Mouse (Mus musculus) stomach, postnatal 0 days (tissue): Measurements from ENCODE around the gene Abcb10.

Experiments
- CTCF ChIP-seq: IDR thresholded peaks from 2 replicates; pipeline ENCODE4 v1.5.1; 2016; ENCODE audit warnings: antibody characterized with exemption, low read depth, mild to moderate bottlenecking, moderate library complexity
- EP300 ChIP-seq: optimal IDR thresholded peaks from 2 replicates; pipeline ENCODE3; 2016; ENCODE audit warnings: antibody characterized with exemption

DNA sequence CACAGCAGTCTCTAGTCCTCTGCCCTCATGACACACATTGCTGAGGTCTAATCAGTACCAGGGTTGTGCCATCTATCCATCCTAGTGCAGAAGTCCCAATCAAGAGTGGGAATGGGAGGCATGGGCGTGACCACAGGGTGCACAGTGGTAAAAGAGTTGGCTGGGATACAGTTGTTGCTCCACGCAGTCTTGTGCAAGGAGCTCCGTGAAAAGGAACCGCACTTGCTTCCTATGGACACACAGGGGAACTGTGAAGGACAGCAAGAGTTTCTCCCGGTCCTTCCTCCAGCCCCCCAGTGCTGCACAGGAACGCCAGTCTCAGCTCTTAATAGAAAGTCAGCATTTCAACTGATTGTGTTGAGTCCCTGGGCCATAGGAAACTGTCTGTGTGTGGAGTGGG is 23.4 kb downstream of the Abcb10 start:
- TF ChIP-seq CTCF (no peak), EP300 (no peak)
